Mouse (Mus musculus) gastrocnemius, adult 2 months (tissue): Measurements from ENCODE around the gene Prss34. TPM values are rescaled to one million over a fixed set of nuclear protein-coding genes. Genes with fewer than 3 reads are reported as not detected.
A peak's percentile ranks its signal among the peaks of the same experiment; 100 is the strongest.

ENCODE experiments used
- DNase-seq: peaks from one replicate; pipeline ENCODE4 v3.0.0; 2022
- H3K27ac ChIP-seq: fragments of 200-600 bp; 2 replicates; pipeline ENCODE4 v1.8.1; 2022; ENCODE audit warnings: mild to moderate bottlenecking
- H3K4me3 ChIP-seq: fragments of 200-600 bp; 2 replicates; pipeline ENCODE4 v1.8.1; 2022; ENCODE audit warnings: mild to moderate bottlenecking, moderate library complexity
- CTCF ChIP-seq: fragments of 200-600 bp; IDR thresholded peaks from 2 replicates; pipeline ENCODE4 v1.8.1; 2022; ENCODE audit warnings: antibody characterized with exemption, mild to moderate bottlenecking, moderate library complexity
- intact Hi-C: fragments of 180-260 bp; cut with DNase I; formaldehyde crosslinking; loops from one replicate; pipeline ENCODE4 v1.15.1; 2025
- long read RNA-seq, 2 experiments: library from polyadenylated mRNA; stranded (forward); transcript quantifications; one replicate each; pipeline ENCODE4 v2.0.0; 2021
- total RNA-seq, 2 experiments: library from RNA; stranded (reverse); gene quantifications; 2 replicates each; pipeline ENCODE4 v1.2.3; 2021

The Prss34 gene
- total RNA-seq: under 1 TPM; 0.20 to 0.70 TPM
- long read RNA-seq, experiment 1, partial matches to known transcripts: 0 of 1 reads
- long read RNA-seq, experiment 1, other reads (novel, unspliced or antisense): 1 of 1 reads
- long read RNA-seq, experiment 2, partial matches to known transcripts: 0 of 1 reads
- long read RNA-seq, experiment 2, other reads (novel, unspliced or antisense): 0 of 1 reads

GRCm38 (mm10) chr17:25298094-25298493, at the start of gene Prss34:
Gene Prss34, plus strand, starts transcription at chr17:25298394.
- no peak within 1 kb of the TSS for H3K27ac ChIP-seq
- no peak for TF ChIP-seq CTCF
- H3K4me3 ChIP-seq: no peak within 1 kb of the TSS
- no peak for DNase-seq
- intact Hi-C loops: no loop called here

GRCm38 (mm10) chr17:25250181-25250835, 47.9 kb upstream of the Prss34 start:
- intact Hi-C loops: no loop called here
- Histone ChIP-seq H3K4me3 (no peak overlapping the region), H3K27ac (no peak overlapping the region)
- TF ChIP-seq CTCF: no peak
- DNase-seq: no peak

DNA sequence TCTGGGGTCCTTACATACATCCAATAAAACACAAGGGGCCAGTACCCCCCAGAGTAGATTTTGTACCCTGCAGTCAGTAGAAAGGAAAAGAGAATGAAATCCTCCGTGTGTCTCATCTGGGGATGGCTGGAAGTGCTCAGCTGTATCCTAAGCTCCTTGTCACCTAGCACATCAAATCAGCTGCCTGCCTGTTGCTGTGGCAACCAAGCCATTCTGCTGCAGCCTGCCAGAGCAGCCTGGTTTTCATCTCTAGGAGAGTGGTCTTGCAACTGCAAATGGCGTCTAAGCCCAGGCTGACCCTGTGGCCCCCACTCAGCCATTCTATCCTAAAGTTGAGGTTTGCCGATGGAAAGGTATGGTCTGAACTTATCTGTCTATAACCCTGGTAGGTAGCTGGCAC, 45.6 kb upstream of the Prss34 start:
- no peak for DNase-seq
- no peak overlapping the region for H3K27ac ChIP-seq
- TF ChIP-seq CTCF: no peak
- no peak overlapping the region for H3K4me3 ChIP-seq
- intact Hi-C loops: no loop called here

DNA sequence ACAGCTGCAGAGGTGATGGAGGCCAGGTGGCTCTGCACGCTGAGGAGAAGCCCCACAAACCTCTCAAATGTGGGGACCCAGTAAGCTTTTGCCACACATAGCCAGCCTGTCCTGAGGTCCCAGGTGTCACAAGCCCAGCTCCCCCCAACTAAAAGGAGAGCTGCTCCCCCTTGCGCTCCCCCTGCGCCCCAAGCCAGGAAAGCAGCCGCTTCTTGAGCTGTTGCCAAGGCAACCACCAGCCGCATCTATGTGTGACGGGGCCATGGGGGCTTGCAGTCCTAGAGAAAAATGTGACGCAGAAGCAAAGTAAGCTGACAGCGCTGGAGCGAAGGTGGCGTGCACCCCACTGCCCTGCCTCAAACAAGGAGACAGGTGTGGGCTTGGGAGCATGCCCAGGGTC, 44.4 kb upstream of the Prss34 start:
- H3K4me3 ChIP-seq: no peak overlapping the region
- no peak overlapping the region for H3K27ac ChIP-seq
- intact Hi-C loops: no loop called here
- no peak for DNase-seq
- TF ChIP-seq CTCF: no peak

DNA sequence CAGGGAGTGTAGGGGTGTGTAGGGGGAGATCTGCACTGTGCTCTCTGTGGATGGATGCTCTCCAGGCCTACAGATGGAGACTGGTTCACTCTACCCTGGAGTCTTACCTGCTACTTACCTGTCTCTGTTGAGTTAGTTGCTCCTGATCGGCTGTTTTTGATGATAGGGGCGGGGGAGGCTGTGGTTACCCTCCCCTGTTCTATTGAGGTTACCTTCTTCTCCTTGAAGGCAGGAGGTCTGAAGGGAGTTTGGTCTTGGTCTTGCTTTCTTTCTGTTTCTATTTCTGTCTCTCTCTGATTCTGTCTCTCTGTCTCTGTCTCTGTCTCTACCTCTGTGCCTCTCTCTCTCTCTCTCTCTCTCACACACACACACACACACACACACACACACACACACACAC, 43.1 kb upstream of the Prss34 start:
- intact Hi-C loops: no loop called here
- Histone ChIP-seq H3K27ac (no peak overlapping the region), H3K4me3 (no peak overlapping the region)
- no peak for DNase-seq
- no peak for TF ChIP-seq CTCF

DNA sequence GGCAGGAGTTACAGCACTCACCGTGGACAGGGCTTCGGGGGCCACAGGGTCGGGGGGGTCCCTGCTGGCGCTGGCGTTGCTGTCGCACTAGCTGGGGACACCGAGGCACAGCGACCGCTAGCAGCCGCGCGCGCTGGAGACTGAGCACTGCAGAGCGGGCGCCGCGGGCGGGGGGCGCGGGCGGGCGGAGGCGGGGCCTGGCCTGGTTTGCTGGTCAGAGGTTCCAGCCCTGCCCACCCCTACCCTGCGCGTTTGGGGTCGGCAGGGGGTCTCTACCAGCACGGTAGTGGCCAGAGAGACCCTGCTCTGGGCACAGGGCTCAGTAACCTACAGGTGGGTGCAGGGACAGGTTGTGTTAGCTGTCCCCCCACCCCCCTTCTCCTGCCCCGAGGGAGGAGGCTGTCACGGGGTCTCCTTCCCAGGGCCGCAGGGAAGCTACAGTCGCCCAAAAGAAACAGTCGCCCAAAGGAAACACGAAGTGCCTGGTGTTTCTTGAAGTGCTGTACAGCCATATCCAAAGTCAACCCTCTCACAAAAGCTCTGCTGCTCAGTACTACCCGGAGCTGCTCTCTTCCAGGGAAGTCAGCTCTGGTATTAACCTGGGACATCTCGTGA, 41.9 kb upstream of the Prss34 start, which contains the start of gene Baiap3:
Gene Baiap3 (minus strand): TSS at position 225 of the 615 bp plus-strand sequence.
- no peak for TF ChIP-seq CTCF
- DNase-seq: no peak
- H3K4me3 ChIP-seq: peak within 1 kb of the TSS; percentile 37
- intact Hi-C loops: no loop called here
- H3K27ac ChIP-seq: no peak within 1 kb of the TSS

- no peak for DNase-seq
- no peak for TF ChIP-seq CTCF
- Histone ChIP-seq H3K27ac (no peak overlapping the region), H3K4me3 (no peak overlapping the region)
- intact Hi-C loops: no loop called here
These were observed 40.4 kb upstream of the Prss34 start for GRCm38 (mm10) chr17:25257804-25258261.

DNA sequence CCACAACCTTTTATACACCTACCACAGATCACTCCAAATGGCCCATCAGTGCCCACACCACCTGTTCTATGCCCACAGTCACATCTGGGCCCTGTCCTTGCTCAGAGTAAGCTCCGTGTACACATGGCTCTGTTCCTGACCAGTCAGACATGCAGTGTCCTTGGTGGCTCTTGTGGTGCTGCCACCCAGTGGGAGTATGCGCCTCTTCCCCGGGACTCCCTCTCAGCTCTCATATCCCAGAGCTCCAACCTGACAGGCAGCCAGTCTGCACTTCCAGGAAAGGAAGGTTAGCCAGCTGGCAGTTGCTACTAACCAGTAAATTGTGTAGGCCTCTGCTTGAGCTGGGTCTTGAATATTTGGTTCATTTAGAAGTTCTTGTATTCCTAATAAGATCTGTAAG, 33.7 kb upstream of the Prss34 start:
- DNase-seq: peak; percentile 81
- intact Hi-C loops: no loop called here
- peak; percentile 69 for TF ChIP-seq CTCF
- Histone ChIP-seq H3K27ac (peak overlapping the region; percentile 48; the same call in 1 of the 2 replicates), H3K4me3 (no peak overlapping the region)

- peak overlapping the region; percentile 99; the same call in 1 of the 2 replicates for H3K27ac ChIP-seq
- H3K4me3 ChIP-seq: peak overlapping the region; percentile 89
- TF ChIP-seq CTCF: no peak
- intact Hi-C loops: loop anchor here (5.0 kb wide), 3 partner anchors 84 to 334 kb away; partner anchors contain the start of genes Mapk8ip3, Telo2 and Unkl
- peak; percentile 1 for DNase-seq
These were observed 27.3 kb upstream of the Prss34 start for GRCm38 (mm10) chr17:25270795-25271335.

GRCm38 (mm10) chr17:25272326-25272725, 25.9 kb upstream of the Prss34 start:
- no peak for DNase-seq
- H3K27ac ChIP-seq: peak overlapping the region; percentile 99
- H3K4me3 ChIP-seq: peak overlapping the region; percentile 89
- no peak for TF ChIP-seq CTCF
- intact Hi-C loops: loop anchor here (5.0 kb wide), 3 partner anchors 85 to 335 kb away; partner anchors contain the start of genes Mapk8ip3, Telo2 and Unkl

- Histone ChIP-seq H3K4me3 (peak overlapping the region; percentile 89), H3K27ac (peak overlapping the region; percentile 99)
- no peak for TF ChIP-seq CTCF
- peak; percentile 93 for DNase-seq
- intact Hi-C loops: loop anchor here (5.0 kb wide), 3 partner anchors 86 to 336 kb away; partner anchors contain the start of genes Mapk8ip3, Telo2 and Unkl
These were observed 25.1 kb upstream of the Prss34 start for GRCm38 (mm10) chr17:25272951-25273705.
